Mouse (Mus musculus) spleen, embryonic (tissue): ENCODE measurements around the gene Camta2.

Experiments used
- CTCF ChIA-PET: fragments of 350-600 bp; sonication (Branson Sonifier 250); formaldehyde crosslinking; loops from one replicate; lab custom pipeline; 2022; lab: Charles Lee

The Camta2 gene

GRCm38 (mm10) chr11:70629557-70629956 lies 58.3 kb downstream of the Camta2 start:
- CTCF ChIA-PET: interaction anchor here (0.7 to 1.3 kb wide), 4 partner anchors 75 to 216 kb away, joined by 3 to 10 read pairs (median 3); no protein-coding TSS in a partner anchor

- CTCF ChIA-PET: interaction anchor here (1.0 to 1.3 kb wide), 2 partner anchors 76 to 128 kb away, joined by 3 read pairs; no protein-coding TSS in a partner anchor
Measured at GRCm38 (mm10) chr11:70628431-70628830, 59.5 kb downstream of the Camta2 start.

GRCm38 (mm10) chr11:70626877-70627276 lies 61.0 kb downstream of the Camta2 start:
- CTCF ChIA-PET: no interaction called here

- CTCF ChIA-PET: interaction anchor here (0.6 to 1.2 kb wide), 3 partner anchors 10 to 210 kb away, joined by 3 to 8 read pairs (median 3); partner anchors contain the start of genes 4930544D05Rik and Rnf167
Measured at GRCm38 (mm10) chr11:70625473-70625872, 62.4 kb downstream of the Camta2 start.

GRCm38 (mm10) chr11:70623053-70623742 lies 64.7 kb downstream of the Camta2 start:
- CTCF ChIA-PET: interaction anchor here (0.6 to 0.7 kb wide), 2 partner anchors 142 to 1152 kb away, joined by 3 read pairs; no protein-coding TSS in a partner anchor

GRCm38 (mm10) chr11:70621972-70622814 lies 65.7 kb downstream of the Camta2 start:
- CTCF ChIA-PET: no interaction called here
